Mouse (Mus musculus) E14TG2a.4 (cell line): ENCODE results near the gene Dchs1.

ENCODE experiments used
- H3K27me3 ChIP-seq: 2 replicates; pipeline ENCODE4 v1.6.1; 2014; ENCODE audit warnings: low read length, control low read depth; ENCODE audit not compliant: insufficient read depth
- H3K36me3 ChIP-seq: 2 replicates; pipeline ENCODE4 v1.6.1; 2014; ENCODE audit warnings: low read length, control low read depth; ENCODE audit not compliant: insufficient read depth
- H3K4me1 ChIP-seq: replicated peaks from 2 replicates; pipeline ENCODE4 v1.6.1; 2014; ENCODE audit warnings: low read depth, low read length, control low read depth
- H3K4me3 ChIP-seq: replicated peaks from 2 replicates; pipeline ENCODE4 v1.5.1; 2014; ENCODE audit warnings: mild to moderate bottlenecking, low read length
- H3K9me3 ChIP-seq: 2 replicates; pipeline ENCODE4 v1.6.1; 2014; ENCODE audit warnings: low read length, control low read depth
- CTCF ChIP-seq: conservative IDR thresholded peaks from 2 replicates; pipeline ENCODE4 v1.5.1; 2014; ENCODE audit warnings: low read length
- NANOG ChIP-seq: IDR thresholded peaks from 2 replicates; pipeline ENCODE4 v1.6.1; 2014; ENCODE audit warnings: borderline replicate concordance, low read length, mixed read lengths
- POU5F1 ChIP-seq: IDR thresholded peaks from 2 replicates; pipeline ENCODE4 v1.6.1; 2014; ENCODE audit warnings: low read length, borderline replicate concordance

Gene Dchs1

DNA sequence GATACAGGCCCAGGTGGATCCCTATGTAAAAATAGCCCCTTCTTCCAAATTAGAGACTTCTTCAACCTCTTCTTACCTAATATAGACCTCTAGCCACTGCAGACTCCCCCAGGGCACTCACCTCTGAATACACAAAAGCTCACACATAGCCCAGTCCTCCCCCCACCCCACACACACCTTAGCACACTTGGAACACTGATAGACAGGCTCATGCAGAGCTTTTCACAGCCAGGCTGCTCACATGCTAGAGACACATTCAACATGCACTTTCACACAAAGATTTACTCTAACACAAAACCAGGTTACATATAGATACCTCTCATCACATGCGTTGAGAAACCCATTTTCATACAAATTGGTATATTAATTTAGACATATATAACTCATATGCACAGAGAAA, 10.1 kb downstream of the Dchs1 start:
- Histone ChIP-seq H3K4me3 (no peak overlapping the region), H3K36me3 (no peaks in the 10 kb centered on the region), H3K27me3 (peaks cover 70% of the 10 kb centered on the region), H3K9me3 (no peaks in the 10 kb centered on the region), H3K4me1 (peaks cover 5% of the 10 kb centered on the region; the same call in 1 of the 2 replicates)
- no peak for TF ChIP-seq CTCF
- no peak for TF ChIP-seq POU5F1
- TF ChIP-seq NANOG, result no peak

DNA sequence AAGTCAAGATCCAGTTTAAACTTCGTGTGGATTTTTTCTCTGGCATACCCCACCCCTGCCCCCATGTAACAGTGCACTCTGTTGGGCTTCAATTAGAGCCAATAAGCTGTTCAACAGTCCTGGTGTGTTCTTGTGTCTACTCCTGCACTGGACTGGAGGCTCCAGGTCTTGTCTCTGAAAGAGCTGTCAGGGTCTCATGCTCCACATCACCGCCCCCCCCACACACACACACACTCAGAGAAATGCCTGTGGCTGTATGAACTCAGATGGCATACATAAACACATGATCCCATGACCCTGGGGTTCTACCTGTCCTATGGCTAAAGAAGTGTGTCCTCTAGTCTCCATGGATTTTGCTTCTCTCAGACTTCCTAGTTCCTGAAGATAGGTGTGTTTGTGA, 11.4 kb downstream of the Dchs1 start:
- Histone ChIP-seq H3K4me1 (peaks cover 5% of the 10 kb centered on the region; the same call in 1 of the 2 replicates), H3K27me3 (peaks cover 70% of the 10 kb centered on the region), H3K9me3 (no peaks in the 10 kb centered on the region), H3K36me3 (no peaks in the 10 kb centered on the region), H3K4me3 (no peak overlapping the region)
- TF ChIP-seq CTCF, result no peak

DNA sequence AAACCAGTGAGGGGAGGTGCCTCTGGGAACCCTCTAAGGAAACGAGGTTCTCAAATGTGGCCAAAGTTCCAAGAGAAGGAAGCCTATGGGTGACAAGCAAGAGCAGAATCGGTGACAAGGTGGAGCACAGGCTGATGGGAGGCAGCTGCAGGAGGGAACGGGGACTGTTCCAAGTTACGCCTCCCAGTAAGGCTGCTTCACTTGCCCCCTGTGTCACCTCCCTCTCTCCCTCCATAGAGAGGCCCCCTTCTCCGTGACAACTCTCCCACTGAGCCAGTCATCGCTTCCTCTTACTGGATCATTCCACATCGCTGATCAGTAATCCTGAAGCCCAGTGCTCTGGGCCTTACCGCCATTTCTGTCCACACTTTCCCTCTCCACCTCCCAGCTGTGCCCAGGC, 12.8 kb downstream of the Dchs1 start:
- H3K36me3 ChIP-seq, result no peaks in the 10 kb centered on the region
- TF ChIP-seq POU5F1, result no peak
- TF ChIP-seq CTCF, result no peak
- no peak for TF ChIP-seq NANOG
- H3K9me3 ChIP-seq, result no peaks in the 10 kb centered on the region
- H3K27me3 ChIP-seq, result peaks cover 70% of the 10 kb centered on the region
- no peak overlapping the region for H3K4me3 ChIP-seq
- peaks cover 5% of the 10 kb centered on the region; the same call in 1 of the 2 replicates for H3K4me1 ChIP-seq

DNA sequence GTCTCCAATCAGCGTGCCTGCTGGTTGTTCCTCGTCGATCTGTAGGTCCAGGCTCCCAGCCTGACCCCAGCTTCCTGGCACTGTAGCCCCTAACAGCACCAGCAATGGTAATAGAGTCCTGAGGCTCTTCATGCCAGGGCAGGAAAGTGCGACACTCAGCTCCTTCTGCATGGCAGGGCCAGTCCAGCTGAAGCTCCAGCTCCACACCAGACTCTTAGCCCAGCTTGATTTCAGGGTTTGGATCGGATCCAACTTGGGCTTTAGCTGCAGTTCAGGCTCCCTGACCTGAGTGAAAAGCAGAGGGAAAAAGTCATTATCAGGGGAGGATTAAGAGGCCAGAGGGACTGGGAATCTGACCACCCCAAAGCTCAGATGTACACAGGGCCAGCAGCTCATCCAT, 14.4 kb downstream of the Dchs1 start:
- TF ChIP-seq POU5F1, result no peak
- TF ChIP-seq CTCF, result no peak
- TF ChIP-seq NANOG, result no peak
- Histone ChIP-seq H3K27me3 (peaks cover 67% of the 10 kb centered on the region), H3K36me3 (no peaks in the 10 kb centered on the region), H3K4me1 (peaks cover 5% of the 10 kb centered on the region; the same call in 1 of the 2 replicates), H3K9me3 (no peaks in the 10 kb centered on the region), H3K4me3 (no peak overlapping the region)

DNA sequence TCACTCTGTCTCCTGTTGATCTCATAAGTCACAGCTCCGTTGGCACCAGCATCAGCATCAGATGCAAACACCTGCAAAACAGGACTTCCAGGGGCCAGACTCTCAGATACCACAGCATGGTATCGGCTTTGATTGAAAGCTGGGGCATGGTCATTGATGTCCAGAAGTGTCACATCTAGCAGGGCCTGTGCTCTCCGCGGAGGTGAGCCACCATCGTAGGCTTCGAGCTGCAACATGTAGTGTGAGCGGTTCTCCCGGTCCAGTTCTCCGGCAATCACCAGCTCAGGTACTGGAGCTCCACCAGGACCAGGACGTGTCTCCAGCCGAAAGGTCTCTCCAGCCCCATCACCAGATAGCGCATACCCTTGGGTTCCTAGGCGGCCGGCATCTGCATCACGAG, 15.1 kb downstream of the Dchs1 start:
- TF ChIP-seq POU5F1 (no peak), CTCF (no peak), NANOG (no peak)
- Histone ChIP-seq H3K27me3 (peaks cover 70% of the 10 kb centered on the region), H3K9me3 (no peaks in the 10 kb centered on the region), H3K4me3 (no peak overlapping the region), H3K4me1 (peaks cover 5% of the 10 kb centered on the region; the same call in 1 of the 2 replicates), H3K36me3 (no peaks in the 10 kb centered on the region)

DNA sequence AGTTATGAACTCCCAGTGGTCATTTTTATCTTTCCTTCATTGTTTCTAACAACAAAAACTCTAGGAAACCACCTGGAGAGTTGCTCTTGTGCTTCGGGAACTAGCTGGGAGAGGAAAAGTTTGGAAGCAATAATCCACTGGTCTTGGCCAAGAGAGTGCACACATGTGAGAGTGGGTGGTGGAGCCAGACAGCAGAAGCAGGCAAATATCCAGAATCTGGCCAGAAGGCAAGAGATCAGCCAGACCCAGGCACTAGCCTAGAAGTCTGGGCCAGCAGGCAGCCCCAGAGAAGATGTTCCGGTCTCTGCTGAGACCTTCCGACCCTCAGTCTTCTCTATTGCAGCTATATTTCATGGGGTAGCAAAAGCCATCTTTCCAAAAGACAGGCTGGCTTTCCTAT, 17.5 kb downstream of the Dchs1 start:
- no peaks in the 10 kb centered on the region for H3K9me3 ChIP-seq

DNA sequence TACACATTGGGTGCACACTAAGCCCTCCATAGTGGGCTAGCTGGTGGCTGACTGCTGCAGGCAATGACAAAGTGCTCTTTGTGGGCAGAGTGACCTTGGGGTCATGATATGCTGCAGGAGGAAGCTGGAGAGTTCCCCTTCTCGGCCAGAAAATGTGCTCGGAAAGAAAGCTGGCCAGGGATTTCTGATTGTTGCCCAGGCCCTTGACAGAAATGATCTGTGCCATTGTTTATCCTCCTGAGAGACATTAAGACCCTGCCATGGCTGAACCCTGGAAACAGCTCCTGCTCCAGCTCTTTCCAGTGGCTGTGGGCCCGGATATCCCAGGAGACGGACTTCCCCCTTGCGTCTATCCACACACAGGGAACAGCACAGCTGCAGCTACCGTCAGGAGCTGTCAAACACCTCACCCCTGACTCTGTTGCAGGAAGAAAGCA, 19.7 kb downstream of the Dchs1 start:
- H3K4me1 ChIP-seq, result peaks cover 10% of the 10 kb centered on the region; the same call in 1 of the 2 replicates
- no peaks in the 10 kb centered on the region for H3K36me3 ChIP-seq
- no peak for TF ChIP-seq NANOG
- no peaks in the 10 kb centered on the region for H3K9me3 ChIP-seq
- no peak overlapping the region for H3K4me3 ChIP-seq
- peaks cover 91% of the 10 kb centered on the region for H3K27me3 ChIP-seq

More for the DNA sequence above, 17.5 kb downstream of the Dchs1 start:
- Histone ChIP-seq H3K27me3 (peaks cover 88% of the 10 kb centered on the region), H3K36me3 (no peaks in the 10 kb centered on the region), H3K4me3 (no peak overlapping the region), H3K4me1 (peaks cover 5% of the 10 kb centered on the region; the same call in 1 of the 2 replicates)
- TF ChIP-seq POU5F1, result no peak
- no peak for TF ChIP-seq NANOG
- TF ChIP-seq CTCF, result no peak

DNA sequence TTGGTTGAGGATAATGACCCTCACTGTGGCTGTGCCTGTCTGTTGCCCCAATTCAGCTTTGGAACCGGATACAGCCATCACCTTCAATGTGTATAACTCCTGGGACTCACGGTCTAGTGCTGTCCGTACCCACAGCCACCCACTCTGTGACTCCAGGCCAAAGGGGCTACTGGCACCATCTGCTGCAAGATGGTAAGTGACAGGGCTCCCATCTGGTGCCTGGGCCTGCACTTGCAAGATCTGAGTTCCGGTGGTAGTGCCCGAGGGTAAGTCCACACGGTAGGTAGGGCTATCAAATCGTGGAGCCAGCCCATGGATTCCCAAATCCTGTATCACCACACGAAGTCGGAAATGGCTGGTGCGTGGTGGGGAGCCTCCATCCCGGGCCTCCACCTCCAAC, 23.1 kb downstream of the Dchs1 start:
- H3K9me3 ChIP-seq, result no peaks in the 10 kb centered on the region
- TF ChIP-seq NANOG, result no peak
- no peak for TF ChIP-seq POU5F1
- no peak for TF ChIP-seq CTCF
- H3K4me1 ChIP-seq, result peaks cover 7% of the 10 kb centered on the region; the same call in 1 of the 2 replicates
- H3K36me3 ChIP-seq, result no peaks in the 10 kb centered on the region
- H3K27me3 ChIP-seq, result peaks cover 84% of the 10 kb centered on the region
- H3K4me3 ChIP-seq, result no peak overlapping the region

DNA sequence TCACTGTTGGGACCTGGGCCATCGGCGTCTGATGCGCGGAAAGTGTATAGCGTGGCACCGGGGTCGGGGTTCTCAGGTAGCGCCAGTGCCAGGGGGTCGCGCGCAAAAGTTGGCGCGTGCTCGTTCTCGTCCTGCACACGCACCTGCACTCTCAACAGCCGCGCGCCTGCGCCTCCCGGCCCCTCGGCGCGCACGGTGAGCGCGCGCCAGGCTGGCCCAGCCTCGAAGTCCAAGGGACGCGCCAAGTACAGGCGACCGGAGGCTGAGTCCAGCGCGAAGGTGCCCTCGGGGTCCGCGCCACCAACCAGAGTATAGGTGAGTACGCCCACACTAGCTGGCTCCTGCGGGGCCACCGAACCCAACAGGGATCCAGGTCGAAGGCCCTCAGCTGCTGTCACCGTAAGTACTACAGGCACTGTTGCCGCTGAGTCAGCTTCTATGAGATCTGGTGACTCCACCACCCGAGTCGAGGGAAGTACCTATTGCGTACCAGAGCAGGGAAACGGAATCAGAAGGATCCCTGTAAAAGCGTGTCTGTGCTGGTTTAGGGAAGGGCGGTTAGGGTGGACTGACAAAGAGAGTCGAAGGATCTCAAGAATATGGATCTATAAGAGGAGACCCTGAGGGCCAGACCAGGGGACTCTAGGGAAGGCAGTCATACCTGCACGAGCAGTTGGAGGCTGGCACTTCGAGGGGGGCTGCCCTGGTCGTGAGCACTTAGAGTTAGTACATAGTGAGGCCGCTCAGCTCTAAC, 24.8 kb downstream of the Dchs1 start:
- Histone ChIP-seq H3K4me3 (peak overlapping the region; percentile 81), H3K27me3 (peaks cover 86% of the 10 kb centered on the region), H3K36me3 (no peaks in the 10 kb centered on the region), H3K4me1 (peaks cover 13% of the 10 kb centered on the region), H3K9me3 (no peaks in the 10 kb centered on the region)
- no peak for TF ChIP-seq POU5F1
